Comparison of ENCODE assay signal across 11 mouse cellular contexts in genomic region chr15:12039671-12040406, GRCm38 (mm10). TPM values are rescaled to one million over a fixed set of nuclear protein-coding genes. Genes with fewer than 3 reads are reported as not detected.
DNase-seq lines count a peak whose midpoint lies in the region; ATAC-seq lines count a peak whose summit lies in the region.
"Had no signal": no experiment of that assay in that cellular context is flagged by ENCODE, and none has a peak within 500 bp of the region (broad histone marks: within the 10 kb centered on the region; RNA-seq: fewer than 3 reads in every experiment).

No protein-coding gene starts in this region.

- no peaks in the 10 kb centered on the region for H3K36me3 ChIP-seq in forebrain, embryonic 13.5 days (ENCODE audit: poor library complexity, severe bottlenecking)
- H3K36me3 ChIP-seq in forebrain, embryonic 11.5 days (ENCODE audit: control insufficient read depth, insufficient read depth, low read length) = no peaks in the 10 kb centered on the region
- no peaks in the 10 kb centered on the region for H3K36me3 ChIP-seq in hindbrain, embryonic 13.5 days
- H3K36me3 ChIP-seq in neural tube, embryonic 14.5 days (ENCODE audit: control insufficient read depth, insufficient read depth, low read length) = no peaks in the 10 kb centered on the region

- H3K27me3 ChIP-seq in forebrain, embryonic 13.5 days = no peaks in the 10 kb centered on the region
- no peaks in the 10 kb centered on the region for H3K27me3 ChIP-seq in forebrain, embryonic 11.5 days (ENCODE audit: control insufficient read depth, insufficient read depth, low read length)
- H3K27me3 ChIP-seq in hindbrain, embryonic 13.5 days = no peaks in the 10 kb centered on the region
- H3K27me3 ChIP-seq in neural tube, embryonic 14.5 days (ENCODE audit: control insufficient read depth, insufficient read depth, low read length) = no peaks in the 10 kb centered on the region

- H3K4me2 ChIP-seq in forebrain, embryonic 13.5 days = no peak overlapping the region
- H3K4me2 ChIP-seq in forebrain, embryonic 11.5 days (ENCODE audit: low read depth, low read length, severe bottlenecking) = no peak overlapping the region
- peak overlapping the region; percentile 18 for H3K4me2 ChIP-seq in hindbrain, embryonic 13.5 days
- H3K4me2 ChIP-seq in neural tube, embryonic 14.5 days (ENCODE audit: low read depth, low read length) = peak overlapping the region; percentile 17; the same call in 1 of the 2 replicates

- 65% methylated on average over 15 of the region's 15 CpGs for WGBS in forebrain, embryonic 13.5 days
- WGBS in forebrain, embryonic 11.5 days = 75% methylated on average over 15 of the region's 15 CpGs
- 52% methylated on average over 15 of the region's 15 CpGs for WGBS in hindbrain, embryonic 13.5 days
- 38% methylated on average over 15 of the region's 15 CpGs for WGBS in neural tube, embryonic 14.5 days

- no peak overlapping the region for H3K9ac ChIP-seq in forebrain, embryonic 13.5 days
- no peak overlapping the region for H3K9ac ChIP-seq in forebrain, embryonic 11.5 days (ENCODE audit: low read length)
- H3K9ac ChIP-seq in hindbrain, embryonic 13.5 days = 0 out of 2 replicates have a peak overlapping the region, but pooled peaks have one; percentile 11
- 0 out of 2 replicates have a peak overlapping the region, but pooled peaks have one; percentile 12 for H3K9ac ChIP-seq in neural tube, embryonic 14.5 days (replicated peaks; ENCODE audit: low read depth, low read length)

- ATAC-seq in forebrain, embryonic 13.5 days = peak; percentile 74
- no peak for ATAC-seq in forebrain, embryonic 11.5 days (replicated peaks; ENCODE audit: low FRiP score)
- ATAC-seq in hindbrain, embryonic 13.5 days (ENCODE audit: low FRiP score) = peak; percentile 84
- ATAC-seq in neural tube, embryonic 14.5 days (ENCODE audit: low read depth) = peak; percentile 86

- no peak for DNase-seq in forebrain, embryonic 11.5 days (ENCODE audit: low spot score)
- peak; percentile 40 for DNase-seq in retina, postnatal 1 day
- no peak for DNase-seq in retina, embryonic 14.5 days (ENCODE audit: low spot score)
- DNase-seq in urinary bladder, postnatal 10 days (ENCODE audit: low spot score) = no peak
- no peak for DNase-seq in frontal cortex, postnatal 14 days (ENCODE audit: low spot score in 2 of 2)
- DNase-seq: adrenal gland, postnatal 36 days; B cell, adult 2 months had no signal

- H3K27ac ChIP-seq in forebrain, embryonic 13.5 days = no peak overlapping the region
- no peak overlapping the region for H3K27ac ChIP-seq in forebrain, embryonic 11.5 days (ENCODE audit: low read depth, low read length)
- H3K27ac ChIP-seq in hindbrain, embryonic 13.5 days = peak overlapping the region; percentile 65
- H3K27ac ChIP-seq in neural tube, embryonic 14.5 days (ENCODE audit: low read depth, low read length) = peak overlapping the region; percentile 72
- H3K27ac ChIP-seq: left cerebral cortex, adult 2 months had no signal

- no peak overlapping the region for H3K4me3 ChIP-seq in forebrain, embryonic 13.5 days
- no peak overlapping the region for H3K4me3 ChIP-seq in forebrain, embryonic 11.5 days (ENCODE audit: low read depth, low read length)
- no peak overlapping the region for H3K4me3 ChIP-seq in hindbrain, embryonic 13.5 days
- no peak overlapping the region for H3K4me3 ChIP-seq in neural tube, embryonic 14.5 days (ENCODE audit: low read depth, low read length)
- H3K4me3 ChIP-seq: left cerebral cortex, adult 2 months had no signal

- H3K4me1 ChIP-seq in forebrain, embryonic 13.5 days = peaks cover 10% of the 10 kb centered on the region
- H3K4me1 ChIP-seq in forebrain, embryonic 11.5 days (replicated peaks; ENCODE audit: control insufficient read depth, insufficient read depth, low read length) = no peaks in the 10 kb centered on the region
- peaks cover 24% of the 10 kb centered on the region for H3K4me1 ChIP-seq in hindbrain, embryonic 13.5 days (replicated peaks)
- H3K4me1 ChIP-seq in neural tube, embryonic 14.5 days (ENCODE audit: control insufficient read depth, insufficient read depth, low read length) = peaks cover 9% of the 10 kb centered on the region

- 0 out of 2 replicates have a peak, but pooled peaks cover 4% of the 10 kb centered on the region for H3K9me3 ChIP-seq in forebrain, embryonic 13.5 days (replicated peaks)
- H3K9me3 ChIP-seq in forebrain, embryonic 11.5 days (ENCODE audit: control insufficient read depth, low read length) = no peaks in the 10 kb centered on the region
- H3K9me3 ChIP-seq in hindbrain, embryonic 13.5 days = no peaks in the 10 kb centered on the region
- H3K9me3 ChIP-seq in neural tube, embryonic 14.5 days (ENCODE audit: control insufficient read depth, low read length) = no peaks in the 10 kb centered on the region

RNA-seq across cellular contexts. Expression of gene Sub1, which starts 43.1 kb away (rescaled TPM):
- 555 and 645 TPM in 2 replicates for polyA plus RNA-seq in forebrain, embryonic 13.5 days (2015; fragmentation: Nextera tagmentation; extraction: Ambion mirVana)
- 627 and 726 TPM in 2 replicates for polyA plus RNA-seq in forebrain, embryonic 11.5 days (2014; fragmentation: Nextera tagmentation; extraction: Ambion mirVana)
- 618 and 623 TPM in 2 replicates for polyA plus RNA-seq in hindbrain, embryonic 13.5 days (2015; fragmentation: Nextera tagmentation; extraction: Ambion mirVana)
- polyA plus RNA-seq in neural tube, embryonic 14.5 days (2014; fragmentation: Nextera tagmentation; extraction: Ambion mirVana) = 564 and 581 TPM in 2 replicates

Comparison
In these comparisons a context has a peak if more than half of its experiments do, and no peak if none do; other contexts are left out.
1. H3K27ac ChIP-seq: peak in hindbrain, embryonic 13.5 days (single experiment) and neural tube, embryonic 14.5 days (single experiment); none in forebrain, embryonic 13.5 days (single experiment) and forebrain, embryonic 11.5 days (single experiment).
2. H3K4me2 ChIP-seq: peak in hindbrain, embryonic 13.5 days (single experiment) and neural tube, embryonic 14.5 days (single experiment); none in forebrain, embryonic 13.5 days (single experiment) and forebrain, embryonic 11.5 days (single experiment).
3. H3K9ac ChIP-seq: peak in hindbrain, embryonic 13.5 days (single experiment) and neural tube, embryonic 14.5 days (single experiment); none in forebrain, embryonic 13.5 days (single experiment) and forebrain, embryonic 11.5 days (single experiment).